Mouse (Mus musculus) inflammation-experienced regulatory T-cells (primary cell): ENCODE measurements around the gene Txndc11. TPM values are rescaled to one million over a fixed set of nuclear protein-coding genes. Genes with fewer than 3 reads are reported as not detected.

Experiments used
- polyA plus RNA-seq, 2 experiments: library from polyadenylated mRNA; unstranded; fragments of 100-300 nt; shearing (Covaris generic); gene quantifications; one replicate each; pipeline ENCODE4 v1.2.1; 2017

Txndc11 gene
- 10 to 100 TPM; 40.4 to 49.8 TPM for polyA plus RNA-seq

GRCm38 (mm10) chr16:11134348-11135344 lies at the start of gene Txndc11:
TSS of gene Txndc11 (minus strand) at chr16:11134650.

DNA sequence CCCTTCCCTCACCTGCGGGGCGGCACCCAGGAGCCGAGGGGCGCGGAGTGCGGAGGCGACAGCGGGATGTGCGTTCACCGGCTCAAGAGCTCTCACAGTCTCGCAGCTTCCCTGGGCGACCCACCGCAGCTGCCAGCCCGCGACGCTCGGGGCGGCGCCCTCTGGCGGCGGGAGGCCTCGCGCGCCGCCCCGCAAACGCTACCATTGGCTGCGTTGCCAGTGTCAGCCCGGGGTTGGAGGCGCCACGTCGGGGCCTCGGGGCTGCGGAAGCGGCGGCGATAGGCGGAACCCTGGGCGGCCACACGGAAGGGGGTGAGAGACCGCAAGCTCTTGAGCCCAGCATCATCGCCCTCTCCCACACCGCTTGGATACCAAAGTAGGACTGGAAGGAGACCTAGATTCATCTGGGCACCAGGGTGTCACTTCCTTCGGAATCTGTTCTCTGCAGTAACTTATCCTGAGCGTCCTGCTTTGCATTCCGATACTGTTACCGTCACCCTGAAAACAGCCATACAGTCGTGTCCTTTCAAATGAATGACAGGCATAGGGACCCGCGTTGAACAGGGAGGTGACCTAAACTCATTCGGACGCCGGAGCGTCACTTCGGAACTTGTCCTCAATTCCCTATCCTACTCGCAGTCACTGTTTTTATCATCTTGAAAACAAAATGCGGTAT lies 41.9 kb upstream of the Txndc11 start, which contains the start of gene Zc3h7a:
Zc3h7a (minus strand) TSS at position 186 of the 676 bp plus-strand sequence.

GRCm38 (mm10) chr16:11066029-11066832 lies 68.2 kb downstream of the Txndc11 start, which contains the start of gene Litaf:
TSS of gene Litaf (minus strand) at chr16:11066157.

GRCm38 (mm10) chr16:11060645-11061044 lies 73.8 kb downstream of the Txndc11 start, which contains the start of gene Snn:
TSS of gene Snn (plus strand) at chr16:11060945.

Other genes starting within 250 kb of the Txndc11 start
- 1 to 10 TPM; 1.4 to 2.0 TPM for gene Snn, start 73.7 kb downstream of the Txndc11 start, polyA plus RNA-seq
- 10 to 100 TPM; 25.5 to 35.7 TPM for gene Litaf, start 68.5 kb downstream of the Txndc11 start, polyA plus RNA-seq
- gene Zc3h7a, start 41.7 kb upstream of the Txndc11 start, polyA plus RNA-seq, result 100 to 1,000 TPM; 299 to 314 TPM
- gene Rsl1d1, start 68.7 kb upstream of the Txndc11 start, polyA plus RNA-seq, result 100 to 1,000 TPM; 140 to 159 TPM
- gene Gspt1, start 119.7 kb upstream of the Txndc11 start, polyA plus RNA-seq, result 100 to 1,000 TPM in 1 of 2 experiments, 10 to 100 TPM in 1; 90.1 to 102 TPM
- 1 to 10 TPM in 1 of 2 experiments, not detected in 1; 1.4 TPM for gene Tnfrsf17, start 179.2 kb upstream of the Txndc11 start, polyA plus RNA-seq
- gene Snx29, start 188.3 kb upstream of the Txndc11 start, polyA plus RNA-seq, result 10 to 100 TPM; 18.4 to 20.9 TPM